Mouse (Mus musculus): Measurements from ENCODE around the gene Arsg. TPM values are rescaled to one million over a fixed set of nuclear protein-coding genes. Genes with fewer than 3 reads are reported as not detected.

Arsg gene
- polyA plus RNA-seq, 1 experiment from 2014 or later: 7.1 TPM

GRCm38 (mm10) chr11:109557419-109557818 is 84.2 kb downstream of the Arsg start:
- Histone ChIP-seq H3K36me3 (no peaks in the 10 kb centered on the region), H3K9ac (no peak overlapping the region), H3K4me2 (no peak overlapping the region), H3K27me3 (no peaks in the 10 kb centered on the region), H3K27ac (replicated peaks) (no peak overlapping the region), H3K4me3 (no peak overlapping the region), H3K9me3 (no peaks in the 10 kb centered on the region), H3K4me1 (replicated peaks) (no peaks in the 10 kb centered on the region)
- ATAC-seq (ENCODE audit: low FRiP score, low read depth): no peak
- WGBS: 87% methylated on average over 11 of the region's 11 CpGs

- no peak overlapping the region for H3K27ac ChIP-seq (replicated peaks)
- H3K27me3 ChIP-seq: no peaks in the 10 kb centered on the region
- no peaks in the 10 kb centered on the region for H3K4me1 ChIP-seq (replicated peaks)
- 89% methylated on average over 12 of the region's 12 CpGs for WGBS
- no peak overlapping the region for H3K9ac ChIP-seq
- H3K4me3 ChIP-seq: no peak overlapping the region
- no peaks in the 10 kb centered on the region for H3K36me3 ChIP-seq
- H3K4me2 ChIP-seq: no peak overlapping the region
- ATAC-seq (ENCODE audit: low FRiP score, low read depth): no peak
- no peaks in the 10 kb centered on the region for H3K9me3 ChIP-seq
These were observed 86.1 kb downstream of the Arsg start for GRCm38 (mm10) chr11:109559241-109559640.

GRCm38 (mm10) chr11:109560793-109561257 is 87.7 kb downstream of the Arsg start:
- Histone ChIP-seq H3K36me3 (no peaks in the 10 kb centered on the region), H3K4me2 (no peak overlapping the region), H3K27ac (replicated peaks) (no peak overlapping the region), H3K4me3 (no peak overlapping the region), H3K9ac (no peak overlapping the region), H3K27me3 (no peaks in the 10 kb centered on the region), H3K4me1 (replicated peaks) (no peaks in the 10 kb centered on the region), H3K9me3 (no peaks in the 10 kb centered on the region)
- no peak for ATAC-seq (ENCODE audit: low FRiP score, low read depth)
- 34% methylated on average over 9 of the region's 9 CpGs for WGBS

- H3K27ac ChIP-seq (replicated peaks): no peak overlapping the region
- WGBS: 62% methylated on average over 3 of the region's 3 CpGs
- no peak overlapping the region for H3K9ac ChIP-seq
- H3K4me1 ChIP-seq (replicated peaks): no peaks in the 10 kb centered on the region
- H3K36me3 ChIP-seq: no peaks in the 10 kb centered on the region
- H3K4me3 ChIP-seq: no peak overlapping the region
- no peak overlapping the region for H3K4me2 ChIP-seq
- H3K27me3 ChIP-seq: no peaks in the 10 kb centered on the region
- ATAC-seq (ENCODE audit: low FRiP score, low read depth): no peak
- no peaks in the 10 kb centered on the region for H3K9me3 ChIP-seq
These were observed 88.3 kb downstream of the Arsg start for GRCm38 (mm10) chr11:109561445-109561844.

- Histone ChIP-seq H3K4me2 (no peak overlapping the region), H3K36me3 (no peaks in the 10 kb centered on the region), H3K27me3 (no peaks in the 10 kb centered on the region), H3K4me3 (no peak overlapping the region), H3K9me3 (no peaks in the 10 kb centered on the region), H3K27ac (replicated peaks) (no peak overlapping the region), H3K9ac (no peak overlapping the region), H3K4me1 (replicated peaks) (no peaks in the 10 kb centered on the region)
- no peak for ATAC-seq (ENCODE audit: low FRiP score, low read depth)
- 97% methylated on average over 4 of the region's 4 CpGs for WGBS
These were observed 90.5 kb downstream of the Arsg start for GRCm38 (mm10) chr11:109563708-109564107.

GRCm38 (mm10) chr11:109564466-109565214 is 91.5 kb downstream of the Arsg start:
- Histone ChIP-seq H3K4me1 (replicated peaks) (no peaks in the 10 kb centered on the region), H3K36me3 (no peaks in the 10 kb centered on the region), H3K27ac (replicated peaks) (no peak overlapping the region), H3K9ac (no peak overlapping the region), H3K4me3 (no peak overlapping the region), H3K4me2 (no peak overlapping the region), H3K27me3 (no peaks in the 10 kb centered on the region), H3K9me3 (no peaks in the 10 kb centered on the region)
- no peak for ATAC-seq (ENCODE audit: low FRiP score, low read depth)
- 86% methylated on average over 15 of the region's 15 CpGs for WGBS

GRCm38 (mm10) chr11:109569007-109569618 is 95.9 kb downstream of the Arsg start:
- no peak overlapping the region for H3K27ac ChIP-seq (replicated peaks)
- no peaks in the 10 kb centered on the region for H3K4me1 ChIP-seq (replicated peaks)
- 59% methylated on average over 12 of the region's 12 CpGs for WGBS
- H3K27me3 ChIP-seq: no peaks in the 10 kb centered on the region
- H3K9me3 ChIP-seq: no peaks in the 10 kb centered on the region
- H3K4me3 ChIP-seq: no peak overlapping the region
- no peak overlapping the region for H3K9ac ChIP-seq
- H3K4me2 ChIP-seq: no peak overlapping the region
- H3K36me3 ChIP-seq: no peaks in the 10 kb centered on the region
- ATAC-seq (ENCODE audit: low FRiP score, low read depth): no peak

- Histone ChIP-seq H3K9me3 (no peaks in the 10 kb centered on the region), H3K9ac (no peak overlapping the region), H3K4me2 (no peak overlapping the region), H3K36me3 (no peaks in the 10 kb centered on the region), H3K4me1 (replicated peaks) (no peaks in the 10 kb centered on the region), H3K4me3 (no peak overlapping the region), H3K27me3 (no peaks in the 10 kb centered on the region), H3K27ac (replicated peaks) (no peak overlapping the region)
- WGBS: 78% methylated on average over 7 of the region's 7 CpGs
- no peak for ATAC-seq (ENCODE audit: low FRiP score, low read depth)
These were observed 96.6 kb downstream of the Arsg start for GRCm38 (mm10) chr11:109569809-109570208.

GRCm38 (mm10) chr11:109572051-109572450 is 98.9 kb downstream of the Arsg start:
- Histone ChIP-seq H3K4me2 (no peak overlapping the region), H3K9me3 (no peaks in the 10 kb centered on the region)
- 92% methylated on average over 11 of the region's 11 CpGs for WGBS

GRCm38 (mm10) chr11:109574604-109575003 is 101.4 kb downstream of the Arsg start:
- no peaks in the 10 kb centered on the region for H3K36me3 ChIP-seq
- no peak overlapping the region for H3K27ac ChIP-seq (replicated peaks)
- ATAC-seq (ENCODE audit: low FRiP score, low read depth): no peak
- H3K9ac ChIP-seq: no peak overlapping the region
- WGBS: 78% methylated on average over 2 of the region's 2 CpGs
- H3K4me3 ChIP-seq: no peak overlapping the region
- H3K9me3 ChIP-seq: no peaks in the 10 kb centered on the region
- no peaks in the 10 kb centered on the region for H3K27me3 ChIP-seq
- H3K4me2 ChIP-seq: no peak overlapping the region
- H3K4me1 ChIP-seq (replicated peaks): no peaks in the 10 kb centered on the region

More at GRCm38 (mm10) chr11:109572051-109572450, 98.9 kb downstream of the Arsg start:
- no peak overlapping the region for H3K4me3 ChIP-seq
- H3K4me1 ChIP-seq (replicated peaks): no peaks in the 10 kb centered on the region
- H3K27ac ChIP-seq (replicated peaks): no peak overlapping the region
- H3K36me3 ChIP-seq: no peaks in the 10 kb centered on the region
- no peak for ATAC-seq (ENCODE audit: low FRiP score, low read depth)
- H3K27me3 ChIP-seq: no peaks in the 10 kb centered on the region
- no peak overlapping the region for H3K9ac ChIP-seq

- no peak overlapping the region for H3K9ac ChIP-seq
- H3K27me3 ChIP-seq: no peaks in the 10 kb centered on the region
- no peaks in the 10 kb centered on the region for H3K9me3 ChIP-seq
- no peak overlapping the region for H3K27ac ChIP-seq (replicated peaks)
- H3K4me1 ChIP-seq (replicated peaks): no peaks in the 10 kb centered on the region
- no peaks in the 10 kb centered on the region for H3K36me3 ChIP-seq
- no peak for ATAC-seq (ENCODE audit: low FRiP score, low read depth)
- no peak overlapping the region for H3K4me2 ChIP-seq
- WGBS: 83% methylated on average over 6 of the region's 6 CpGs
- H3K4me3 ChIP-seq: no peak overlapping the region
These were observed 102.7 kb downstream of the Arsg start for GRCm38 (mm10) chr11:109575832-109576231.

GRCm38 (mm10) chr11:109578536-109578935 is 105.4 kb downstream of the Arsg start:
- Histone ChIP-seq H3K9ac (no peak overlapping the region), H3K4me3 (no peak overlapping the region), H3K9me3 (no peaks in the 10 kb centered on the region), H3K36me3 (no peaks in the 10 kb centered on the region), H3K27me3 (no peaks in the 10 kb centered on the region), H3K4me1 (replicated peaks) (no peaks in the 10 kb centered on the region), H3K4me2 (no peak overlapping the region), H3K27ac (replicated peaks) (no peak overlapping the region)
- no peak for ATAC-seq (ENCODE audit: low FRiP score, low read depth)
- 70% methylated on average over 3 of the region's 3 CpGs for WGBS

Measured in hindbrain, embryonic 15.5 days (tissue).